Mouse (Mus musculus) embryo, embryonic 11 days (tissue): ENCODE measurements around the gene Gltp.

ENCODE experiments used
- DNase-seq: peaks from one replicate; pipeline ENCODE4 v3.0.0-alpha.2; 2015

Gene Gltp

DNA sequence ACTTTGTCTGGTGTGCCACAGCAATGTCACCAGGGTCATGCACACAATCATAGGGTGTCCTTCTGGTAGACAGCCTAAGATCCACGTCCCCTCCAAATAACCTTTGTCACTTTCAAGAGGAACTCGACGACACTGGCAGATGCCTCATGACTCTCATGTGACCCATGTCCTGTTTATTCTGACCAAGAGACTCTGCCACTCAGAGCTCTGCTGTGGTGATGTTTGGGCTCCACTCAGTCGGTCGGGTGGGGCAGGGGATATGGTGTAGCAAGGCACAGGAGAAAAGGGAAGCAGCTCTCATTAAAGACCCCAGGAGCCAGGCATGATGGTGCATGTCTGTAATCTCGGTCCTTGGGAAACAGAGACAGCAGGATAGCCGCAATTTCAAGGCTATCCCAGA, 8.2 kb upstream of the Gltp start:
- no peak for DNase-seq

DNA sequence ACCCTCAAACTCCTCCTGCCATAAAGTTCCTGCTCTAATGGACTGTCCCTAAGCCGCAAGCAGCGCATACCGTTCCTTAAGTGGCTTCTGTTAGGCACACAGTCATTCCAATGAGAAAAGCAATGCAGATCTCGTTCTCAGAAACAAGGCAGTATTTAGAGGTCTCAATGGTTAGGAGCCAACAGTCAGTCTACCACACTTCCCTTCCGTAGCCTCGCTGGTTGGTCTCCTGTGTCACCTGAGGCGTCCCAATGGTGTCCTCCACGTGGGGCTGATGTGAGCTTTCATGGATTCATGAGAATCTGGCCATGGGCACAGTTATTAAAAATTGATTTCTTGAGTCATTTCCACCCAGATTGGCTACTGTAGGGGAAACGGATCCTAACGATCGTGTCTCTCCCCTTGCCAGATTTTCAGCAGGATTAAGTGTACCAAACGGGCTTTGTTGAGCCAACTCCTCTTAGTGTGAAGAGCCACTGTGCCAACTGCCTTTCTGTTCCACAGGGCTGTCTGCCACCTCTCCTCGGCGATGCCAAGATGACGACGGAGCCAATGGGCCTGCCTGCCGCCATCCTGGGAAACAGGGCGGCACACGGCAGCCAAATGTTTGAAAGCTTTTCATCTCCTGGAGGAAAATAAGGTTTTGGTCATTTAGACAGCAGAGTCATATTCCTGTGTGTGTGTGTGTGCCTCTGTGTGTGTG, 7.4 kb upstream of the Gltp start:
- DNase-seq = no peak

GRCm38 (mm10) chr5:114696939-114697338, 6.2 kb upstream of the Gltp start:
- DNase-seq = no peak

DNA sequence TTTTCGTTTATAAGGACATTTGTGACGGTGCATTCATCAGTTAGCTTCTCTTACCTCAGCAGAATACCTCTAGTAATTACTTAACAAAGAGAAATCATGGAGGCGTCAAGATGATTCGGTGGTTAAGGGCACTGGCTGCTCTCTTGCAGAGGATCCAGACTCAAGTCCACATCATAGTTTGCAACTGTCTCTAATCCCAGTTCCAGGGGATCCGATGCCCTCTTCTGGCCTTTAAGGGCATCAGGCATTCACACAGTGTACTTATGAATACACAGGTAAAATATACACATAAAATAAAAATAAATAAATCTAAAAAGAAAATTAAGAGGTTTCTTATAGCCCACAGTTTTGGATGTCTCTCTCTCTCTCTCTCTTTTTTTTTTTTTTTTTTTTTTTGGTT, 5.0 kb upstream of the Gltp start:
- DNase-seq = no peak

GRCm38 (mm10) chr5:114689700-114690366, 951 bp downstream of the Gltp start:
- DNase-seq = peak; percentile 40

DNA sequence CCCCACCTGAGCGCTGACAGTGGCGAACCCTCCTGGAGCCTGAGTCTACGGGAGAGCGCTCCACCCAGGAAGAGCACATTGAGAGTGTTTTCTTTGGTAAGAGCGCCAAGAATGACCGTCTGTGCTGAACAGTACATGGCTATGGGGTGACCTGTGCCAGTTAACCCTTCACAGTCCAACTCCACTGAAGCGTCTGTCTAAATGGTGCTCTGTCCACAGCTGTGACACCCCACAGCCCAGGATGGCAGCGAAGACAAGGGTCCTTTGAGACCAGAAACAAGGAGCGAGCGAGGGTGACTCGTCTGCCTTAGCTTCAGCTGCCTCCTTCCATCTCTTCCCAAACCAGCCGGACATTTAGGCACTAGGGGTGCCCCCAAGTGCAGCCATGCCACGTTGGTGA, 2.1 kb downstream of the Gltp start:
- no peak for DNase-seq

- no peak for DNase-seq
These were observed 2.9 kb downstream of the Gltp start for GRCm38 (mm10) chr5:114687901-114688300.

DNA sequence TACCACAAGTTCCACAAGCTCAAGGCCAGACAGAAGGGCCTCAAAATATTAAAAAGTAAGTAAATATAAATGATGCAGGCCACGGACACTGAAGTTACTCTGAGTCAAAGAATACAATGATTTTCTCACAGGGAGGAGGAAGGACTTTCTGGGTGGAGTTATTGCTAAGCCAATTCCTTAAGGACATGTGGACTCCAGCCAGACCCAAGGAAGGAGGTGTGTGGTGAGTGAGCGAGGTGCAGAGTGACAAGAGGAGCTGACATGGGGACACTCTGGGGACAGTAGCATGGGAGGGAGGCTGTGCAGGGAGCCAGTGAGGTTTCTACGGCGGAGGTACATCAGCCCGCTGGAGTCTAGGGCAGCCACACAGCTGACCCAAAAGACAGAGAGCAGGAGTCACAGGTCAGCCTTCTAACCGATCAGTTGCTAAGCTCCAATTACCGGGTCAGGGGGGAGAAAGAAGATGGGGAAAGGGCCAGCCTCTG, 4.0 kb downstream of the Gltp start:
- DNase-seq = no peak

DNA sequence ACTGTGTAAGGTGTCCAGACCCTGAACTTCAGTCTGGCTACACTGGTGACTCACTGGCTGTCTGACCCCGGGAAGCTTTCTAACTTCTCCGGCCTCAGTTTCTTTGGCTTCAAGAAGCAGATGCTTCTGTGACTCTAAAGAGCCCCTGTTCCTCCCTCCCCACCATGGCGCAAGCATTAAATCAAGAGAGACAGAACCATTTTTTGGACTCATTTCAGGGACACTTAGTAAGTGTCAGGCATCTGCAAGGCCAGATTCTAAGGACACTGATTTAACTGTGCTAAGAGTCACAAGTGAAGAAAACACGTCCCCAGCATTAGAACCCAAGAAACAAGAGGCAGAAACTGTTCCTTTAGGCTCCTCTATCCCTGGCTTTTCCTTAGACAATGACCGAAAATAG, 4.8 kb downstream of the Gltp start:
- DNase-seq = no peak

GRCm38 (mm10) chr5:114681717-114682116, 9.1 kb downstream of the Gltp start:
- no peak for DNase-seq

DNA sequence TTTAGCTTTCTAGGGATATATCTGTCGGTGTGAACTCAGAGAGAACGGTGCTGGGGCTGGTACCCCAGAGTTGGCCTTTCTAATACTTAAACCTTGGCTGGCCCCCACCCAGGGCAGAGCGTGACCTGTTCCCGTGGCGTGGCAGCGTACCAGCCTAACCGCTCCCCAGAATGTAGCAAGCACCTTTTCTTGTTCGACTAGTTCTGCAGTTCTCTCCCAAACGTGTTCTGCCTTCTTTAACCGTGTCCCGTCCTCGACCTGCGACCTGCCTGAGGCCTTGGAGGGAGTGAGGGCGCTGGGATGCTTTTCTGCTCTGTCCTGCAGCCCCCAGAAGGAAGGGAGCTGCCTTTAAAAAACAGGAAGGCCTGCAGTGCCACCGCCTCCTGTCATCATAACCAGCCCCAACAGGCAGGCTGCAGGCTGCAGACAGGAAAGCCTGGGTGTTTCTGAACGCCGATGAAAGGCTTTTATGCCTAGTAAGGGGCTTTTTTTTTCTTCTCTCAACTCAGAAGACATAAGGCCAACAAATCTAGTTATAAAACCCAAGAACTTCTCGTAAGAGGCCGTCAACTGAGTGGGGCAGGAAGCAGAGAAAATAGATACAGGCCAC, 10.0 kb downstream of the Gltp start:
- no peak for DNase-seq

DNA sequence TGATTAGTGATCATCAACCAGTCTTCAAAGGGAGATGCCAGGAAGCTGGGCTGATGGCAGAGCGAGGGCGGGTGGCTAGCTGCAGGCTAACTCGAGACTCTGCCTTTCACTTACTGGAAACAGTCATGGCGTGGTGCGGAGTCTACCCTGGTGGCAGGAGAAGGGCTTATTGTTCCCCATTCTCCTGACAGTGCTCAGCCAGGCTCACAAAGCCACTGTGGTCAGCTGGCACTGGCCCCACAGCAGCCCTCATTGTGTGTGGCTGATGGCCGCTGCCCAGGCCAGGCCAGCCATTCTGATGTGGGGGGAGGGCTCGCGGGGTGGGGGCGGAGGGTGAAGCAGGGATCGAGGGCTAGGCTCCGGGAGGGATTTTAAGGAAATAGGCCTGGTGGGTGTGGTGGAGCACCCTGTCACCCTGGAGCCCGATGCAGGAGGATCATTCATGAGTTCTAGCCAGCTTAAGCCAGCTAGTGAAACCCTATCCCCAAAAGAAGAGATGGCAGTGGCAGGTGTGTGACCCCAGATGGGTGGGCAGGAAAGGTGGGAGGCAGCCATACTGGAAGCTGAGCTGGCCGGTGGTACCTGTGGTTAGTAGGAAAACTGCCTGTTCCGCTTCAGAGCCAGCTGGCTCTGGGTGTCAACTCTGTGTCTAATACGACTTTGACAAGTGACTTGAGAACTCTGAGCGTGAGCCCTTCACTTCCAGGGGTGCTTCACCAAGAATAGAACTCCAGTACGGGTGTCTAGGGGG, 10.8 kb downstream of the Gltp start:
- no peak for DNase-seq

DNA sequence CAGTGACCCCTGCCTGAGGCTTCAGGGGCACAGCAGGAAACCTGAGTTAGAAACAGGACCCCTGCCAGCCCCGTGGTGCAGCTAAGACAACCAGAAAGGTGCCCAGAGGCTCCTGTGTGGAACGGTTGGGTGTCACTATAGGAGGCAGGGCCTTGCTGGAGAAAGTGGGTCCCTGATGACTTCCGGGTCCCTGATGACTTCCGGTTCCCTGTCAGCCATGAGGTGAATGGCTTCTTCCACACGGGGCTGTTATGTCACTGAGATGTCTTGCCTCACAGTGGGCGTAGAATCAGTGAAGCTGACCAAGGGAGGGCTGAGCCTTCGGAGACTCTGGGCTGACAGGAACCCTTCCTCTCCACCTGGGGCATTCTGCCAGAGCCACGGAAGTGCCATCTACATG, 16.2 kb downstream of the Gltp start:
- no peak for DNase-seq

- DNase-seq = no peak
These were observed 17.7 kb downstream of the Gltp start for GRCm38 (mm10) chr5:114673114-114673513.

- DNase-seq = no peak
These were observed 21.8 kb downstream of the Gltp start for GRCm38 (mm10) chr5:114669014-114669413.

- peak; percentile 96 for DNase-seq
These were observed 23.4 kb downstream of the Gltp start for GRCm38 (mm10) chr5:114667228-114667856.

DNA sequence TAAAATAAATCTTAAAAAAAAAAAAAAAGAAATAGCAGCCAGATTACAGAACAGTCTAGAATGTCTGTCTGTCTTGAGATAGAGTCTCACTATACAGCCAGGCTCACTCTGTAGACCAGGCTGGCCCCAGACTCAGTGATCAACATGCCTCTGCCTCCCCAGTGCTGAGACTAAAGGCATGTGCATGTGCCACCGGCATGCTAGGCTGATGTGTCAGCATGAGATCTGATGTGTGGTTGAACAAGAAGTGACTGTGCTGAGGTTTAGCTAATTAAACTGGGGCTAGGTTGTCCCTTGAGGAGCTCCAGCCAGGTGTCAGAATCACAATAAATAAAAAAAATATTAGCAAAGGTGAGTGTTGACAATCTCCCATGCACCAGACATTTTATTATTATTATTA, 24.1 kb downstream of the Gltp start:
- no peak for DNase-seq

DNA sequence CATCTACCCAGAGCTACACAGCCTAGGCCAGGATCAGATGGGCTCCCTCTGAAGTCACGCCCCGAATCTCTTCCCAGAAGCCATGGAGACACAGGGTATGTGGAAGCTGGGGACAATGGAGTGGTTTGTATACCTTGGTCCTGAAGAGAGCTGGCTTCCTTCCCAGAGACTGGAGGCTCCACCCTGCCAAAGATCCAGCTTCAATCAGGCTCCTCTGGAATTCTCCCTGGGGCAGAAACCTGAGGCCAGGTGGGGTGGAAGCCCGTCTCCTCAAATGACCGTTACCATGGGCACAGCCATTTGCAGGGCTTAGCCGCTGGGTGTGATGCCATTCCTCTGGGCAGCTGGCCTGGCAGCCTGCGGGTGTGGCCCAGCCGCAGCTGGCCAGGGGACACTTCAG, 26.0 kb downstream of the Gltp start:
- DNase-seq = no peak

DNA sequence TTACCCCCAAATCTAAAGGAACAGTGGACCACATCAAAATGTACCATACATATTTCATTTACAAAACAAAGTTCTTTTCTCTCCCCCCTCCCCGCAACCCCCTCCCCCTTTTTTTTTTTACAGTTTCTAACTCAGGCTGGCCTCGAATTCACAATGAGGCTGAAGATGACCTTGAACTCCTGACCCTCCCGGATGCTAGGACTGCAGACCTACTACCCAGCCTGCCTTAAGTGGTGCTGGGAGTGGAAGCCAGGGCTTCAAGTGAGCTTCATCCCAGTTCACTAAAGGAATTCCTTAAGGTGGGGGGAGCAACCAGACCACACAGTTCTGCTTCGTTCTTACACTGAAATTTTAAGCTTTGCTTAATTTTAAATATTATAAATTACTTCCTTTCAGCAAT, 26.6 kb downstream of the Gltp start:
- no peak for DNase-seq

GRCm38 (mm10) chr5:114661029-114661428, 29.8 kb downstream of the Gltp start:
- DNase-seq = no peak

DNA sequence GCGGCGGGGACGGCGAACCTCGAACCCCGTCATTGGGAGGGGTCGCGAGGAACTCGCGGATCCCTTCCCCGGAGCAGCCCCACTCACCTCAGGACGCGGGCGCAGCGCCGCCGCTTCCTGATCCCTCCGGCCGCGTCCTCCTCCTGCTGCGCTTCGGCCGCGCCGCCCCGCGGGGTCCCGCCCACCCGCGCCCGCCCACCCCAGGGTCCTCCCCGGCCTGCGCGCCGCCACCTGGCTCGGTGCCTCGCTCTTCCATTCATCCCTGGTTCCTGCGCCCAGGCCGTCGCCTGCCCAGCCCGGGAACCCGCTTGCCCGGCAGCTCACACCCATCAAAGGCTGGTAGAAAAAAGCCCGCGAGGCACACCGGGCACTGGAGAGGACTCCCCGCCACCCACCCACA, 32.5 kb downstream of the Gltp start, which contains the start of gene Trpv4:
Gene Trpv4, minus strand, starts transcription at position 167 of the 400 bp plus-strand sequence.
- DNase-seq = peak; percentile 30

GRCm38 (mm10) chr5:114657426-114657825, 33.4 kb downstream of the Gltp start:
- no peak for DNase-seq

DNA sequence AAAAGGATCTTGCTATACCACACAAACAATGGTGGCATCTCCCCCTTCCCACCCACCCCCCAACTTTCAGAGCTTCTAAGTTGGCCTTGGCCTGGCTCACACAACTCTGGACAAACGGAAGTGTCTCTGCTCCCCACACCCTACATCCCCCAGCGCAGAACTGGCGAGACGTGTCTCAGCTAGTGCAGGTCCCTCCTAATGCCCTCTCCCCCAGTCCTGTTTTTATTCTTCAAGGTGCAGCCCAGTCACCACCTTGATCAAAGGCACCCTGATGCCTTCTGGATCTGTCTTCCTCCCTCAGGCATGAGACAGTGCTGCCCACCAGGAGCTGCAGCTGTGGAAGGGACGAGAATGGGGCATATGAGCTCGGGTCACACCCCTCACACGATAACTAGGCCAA, 34.5 kb downstream of the Gltp start:
- no peak for DNase-seq
